Mouse (Mus musculus): ENCODE measurements at regions not wholly inside any gene's neighbourhood (a gene's known extent, or its start where the extent isn't known, plus 50 kb on each side); places are given as distances from the start of the nearest gene placed in this dataset.

DNA sequence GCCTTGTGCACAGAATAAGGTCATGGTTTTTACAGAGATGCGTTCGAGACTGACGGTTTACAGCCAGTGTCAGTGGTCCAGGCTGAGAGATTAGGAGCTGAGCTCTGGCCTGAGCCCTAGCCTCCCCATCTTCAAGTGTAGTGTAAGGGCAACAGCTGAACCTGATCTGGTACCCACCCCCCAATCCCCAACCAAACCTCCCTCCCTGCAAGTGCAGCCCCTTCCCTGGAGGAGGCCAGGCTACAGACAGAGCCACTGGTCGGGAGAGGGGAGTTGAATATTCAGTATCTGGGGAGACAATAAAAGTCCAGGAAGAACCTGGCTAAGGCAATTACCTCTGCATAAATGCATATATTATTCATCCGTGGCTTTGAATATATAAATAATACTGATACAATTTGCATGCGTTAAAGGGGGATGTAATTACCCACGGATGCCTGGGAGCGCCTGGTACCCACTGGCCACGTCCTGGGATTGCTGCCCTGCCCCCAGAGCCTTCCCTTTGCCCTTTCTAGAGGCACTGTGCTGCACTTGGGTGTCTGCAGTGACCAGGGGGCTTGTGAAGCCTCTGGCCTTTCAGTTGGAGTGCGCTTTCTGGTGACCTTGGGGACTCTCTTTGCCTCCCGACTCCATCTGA lies 95.5 kb upstream of the Mvb12b start:
- Histone ChIP-seq H3K9ac (ENCODE audit: low read depth, low read length, severe bottlenecking) (no peak overlapping the region), H3K4me2 (replicated peaks; ENCODE audit: low read depth, low read length, severe bottlenecking) (no peak overlapping the region), H3K27ac (replicated peaks; ENCODE audit: low read depth, low read length) (no peak overlapping the region), H3K27me3 (ENCODE audit: control insufficient read depth, insufficient read depth, low read length) (no peaks in the 10 kb centered on the region), H3K4me3 (replicated peaks; ENCODE audit: low read length) (no peak overlapping the region), H3K4me1 (ENCODE audit: control insufficient read depth, insufficient read depth, low read length) (no peaks in the 10 kb centered on the region), H3K36me3 (ENCODE audit: control insufficient read depth, insufficient read depth, low read length) (no peaks in the 10 kb centered on the region), H3K9me3 (ENCODE audit: control insufficient read depth, low read length) (no peaks in the 10 kb centered on the region)
- ATAC-seq (ENCODE audit: low FRiP score, low read depth) = no peak
- WGBS = 49% methylated on average over 11 of the region's 11 CpGs
- no peak for DNase-seq (ENCODE audit: low spot score)
- TF ChIP-seq POLR2A (IDR thresholded peaks at IDR 0.05; ENCODE audit: borderline replicate concordance, extremely low read depth, insufficient read depth, insufficient read length) = no peak

DNA sequence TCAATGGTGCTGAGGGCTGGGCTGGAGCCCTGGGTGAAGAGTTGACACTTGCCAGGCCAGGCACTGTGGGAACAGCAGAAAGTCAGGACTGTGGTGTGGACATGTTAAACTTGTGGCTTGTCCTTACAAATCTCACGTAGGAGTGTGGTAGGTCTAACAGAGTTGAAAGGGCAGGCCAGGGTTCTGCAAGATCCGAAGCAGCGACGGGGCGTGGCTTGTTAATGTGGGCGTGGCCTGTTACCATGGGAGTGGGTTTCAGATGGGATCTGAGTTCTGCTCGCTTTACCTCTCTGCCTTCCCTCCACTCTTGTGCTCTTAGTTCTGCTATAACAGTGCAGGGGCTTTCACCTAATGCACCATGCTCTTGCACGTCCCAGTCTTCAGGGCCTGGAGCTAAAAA lies 94.2 kb upstream of the Mvb12b start:
- H3K27me3 ChIP-seq (ENCODE audit: control insufficient read depth, insufficient read depth, low read length) = no peaks in the 10 kb centered on the region
- DNase-seq (ENCODE audit: low spot score) = no peak
- TF ChIP-seq POLR2A (IDR thresholded peaks at IDR 0.05; ENCODE audit: borderline replicate concordance, extremely low read depth, insufficient read depth, insufficient read length) = no peak
- no peak for ATAC-seq (ENCODE audit: low FRiP score, low read depth)
- no peak overlapping the region for H3K9ac ChIP-seq (ENCODE audit: low read depth, low read length, severe bottlenecking)
- no peaks in the 10 kb centered on the region for H3K9me3 ChIP-seq (ENCODE audit: control insufficient read depth, low read length)
- WGBS = 33% methylated on average over 8 of the region's 8 CpGs
- no peaks in the 10 kb centered on the region for H3K36me3 ChIP-seq (ENCODE audit: control insufficient read depth, insufficient read depth, low read length)
- no peak overlapping the region for H3K27ac ChIP-seq (replicated peaks; ENCODE audit: low read depth, low read length)
- no peak overlapping the region for H3K4me3 ChIP-seq (replicated peaks; ENCODE audit: low read length)
- H3K4me1 ChIP-seq (ENCODE audit: control insufficient read depth, insufficient read depth, low read length) = no peaks in the 10 kb centered on the region
- no peak overlapping the region for H3K4me2 ChIP-seq (replicated peaks; ENCODE audit: low read depth, low read length, severe bottlenecking)

DNA sequence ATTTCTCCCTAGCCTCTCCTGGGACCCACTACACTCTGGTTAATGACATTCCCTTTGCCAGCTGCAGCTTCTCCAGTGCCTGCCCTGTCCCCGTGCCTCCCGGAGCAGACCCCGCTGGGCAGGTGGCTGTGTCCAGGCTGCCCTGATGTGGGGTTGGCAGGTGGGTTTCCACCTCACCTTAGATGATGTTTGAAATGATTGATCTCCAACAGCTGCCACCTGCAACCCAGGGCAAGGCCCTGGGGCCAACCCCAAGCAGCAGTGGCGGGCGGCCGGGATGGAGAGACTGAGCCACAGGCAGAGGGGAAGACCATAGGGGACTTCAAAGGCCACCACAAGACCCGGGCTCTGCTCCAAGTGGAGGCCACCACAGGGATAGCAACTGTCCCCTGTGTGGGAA lies 93.6 kb upstream of the Mvb12b start:
- WGBS = 75% methylated on average over 7 of the region's 7 CpGs
- Histone ChIP-seq H3K4me3 (replicated peaks; ENCODE audit: low read length) (no peak overlapping the region), H3K9me3 (ENCODE audit: control insufficient read depth, low read length) (no peaks in the 10 kb centered on the region), H3K27me3 (ENCODE audit: control insufficient read depth, insufficient read depth, low read length) (no peaks in the 10 kb centered on the region), H3K27ac (replicated peaks; ENCODE audit: low read depth, low read length) (no peak overlapping the region), H3K36me3 (ENCODE audit: control insufficient read depth, insufficient read depth, low read length) (no peaks in the 10 kb centered on the region), H3K4me1 (ENCODE audit: control insufficient read depth, insufficient read depth, low read length) (no peaks in the 10 kb centered on the region), H3K9ac (ENCODE audit: low read depth, low read length, severe bottlenecking) (no peak overlapping the region), H3K4me2 (replicated peaks; ENCODE audit: low read depth, low read length, severe bottlenecking) (no peak overlapping the region)
- ATAC-seq (ENCODE audit: low FRiP score, low read depth) (no peak), DNase-seq (ENCODE audit: low spot score) (no peak)
- no peak for TF ChIP-seq POLR2A (IDR thresholded peaks at IDR 0.05; ENCODE audit: borderline replicate concordance, extremely low read depth, insufficient read depth, insufficient read length)

DNA sequence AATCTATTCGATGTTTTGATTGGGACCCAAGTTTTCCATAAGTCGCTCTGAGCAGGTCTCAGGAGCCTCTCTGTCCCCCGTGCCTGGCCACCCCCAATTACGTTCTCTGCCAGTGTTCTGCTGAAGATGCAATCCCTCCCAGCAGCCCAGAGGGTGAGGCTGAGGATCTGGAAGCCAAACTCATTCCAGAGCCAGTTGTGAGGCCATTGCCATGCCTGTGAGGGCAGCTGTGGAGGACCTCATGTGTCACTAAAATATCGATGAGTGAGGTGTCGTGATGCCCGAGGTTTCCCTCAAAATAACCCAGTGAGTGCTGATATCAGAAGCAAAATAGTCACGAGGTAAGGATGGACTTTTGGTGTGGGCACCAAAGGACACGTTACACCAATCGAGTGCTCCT lies 93.1 kb upstream of the Mvb12b start:
- WGBS = 82% methylated on average over 10 of the region's 10 CpGs
- Histone ChIP-seq H3K4me3 (replicated peaks; ENCODE audit: low read length) (no peak overlapping the region), H3K27me3 (ENCODE audit: control insufficient read depth, insufficient read depth, low read length) (no peaks in the 10 kb centered on the region), H3K9ac (ENCODE audit: low read depth, low read length, severe bottlenecking) (no peak overlapping the region), H3K36me3 (ENCODE audit: control insufficient read depth, insufficient read depth, low read length) (no peaks in the 10 kb centered on the region), H3K4me2 (replicated peaks; ENCODE audit: low read depth, low read length, severe bottlenecking) (no peak overlapping the region), H3K4me1 (ENCODE audit: control insufficient read depth, insufficient read depth, low read length) (no peaks in the 10 kb centered on the region), H3K9me3 (ENCODE audit: control insufficient read depth, low read length) (no peaks in the 10 kb centered on the region), H3K27ac (replicated peaks; ENCODE audit: low read depth, low read length) (no peak overlapping the region)
- DNase-seq (ENCODE audit: low spot score) (no peak), ATAC-seq (ENCODE audit: low FRiP score, low read depth) (no peak)
- no peak for TF ChIP-seq POLR2A (IDR thresholded peaks at IDR 0.05; ENCODE audit: borderline replicate concordance, extremely low read depth, insufficient read depth, insufficient read length)

DNA sequence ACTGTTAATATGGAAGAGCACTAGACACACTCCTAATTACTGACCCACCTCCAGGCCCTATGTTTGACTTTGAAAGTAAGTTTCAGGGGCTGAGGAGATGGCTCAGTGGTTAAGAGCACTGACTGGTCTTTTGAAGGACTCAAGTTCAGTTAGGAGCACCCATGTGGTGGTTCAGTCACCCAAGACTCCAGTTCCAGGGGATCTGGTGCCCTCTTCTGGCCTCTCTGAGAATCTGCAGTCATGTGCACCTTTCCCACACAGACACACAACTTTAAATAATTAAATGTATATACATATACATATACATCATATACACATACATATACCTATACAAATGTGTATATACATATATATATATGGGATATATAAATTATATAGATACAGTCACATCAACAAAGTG lies 91.5 kb upstream of the Mvb12b start:
- Histone ChIP-seq H3K4me3 (replicated peaks; ENCODE audit: low read length) (no peak overlapping the region), H3K36me3 (ENCODE audit: control insufficient read depth, insufficient read depth, low read length) (no peaks in the 10 kb centered on the region), H3K4me1 (ENCODE audit: control insufficient read depth, insufficient read depth, low read length) (no peaks in the 10 kb centered on the region), H3K27ac (replicated peaks; ENCODE audit: low read depth, low read length) (no peak overlapping the region), H3K27me3 (ENCODE audit: control insufficient read depth, insufficient read depth, low read length) (no peaks in the 10 kb centered on the region), H3K9ac (ENCODE audit: low read depth, low read length, severe bottlenecking) (no peak overlapping the region), H3K9me3 (ENCODE audit: control insufficient read depth, low read length) (no peaks in the 10 kb centered on the region), H3K4me2 (replicated peaks; ENCODE audit: low read depth, low read length, severe bottlenecking) (no peak overlapping the region)
- DNase-seq (ENCODE audit: low spot score) (no peak), ATAC-seq (ENCODE audit: low FRiP score, low read depth) (no peak)
- TF ChIP-seq POLR2A (IDR thresholded peaks at IDR 0.05; ENCODE audit: borderline replicate concordance, extremely low read depth, insufficient read depth, insufficient read length) = no peak

DNA sequence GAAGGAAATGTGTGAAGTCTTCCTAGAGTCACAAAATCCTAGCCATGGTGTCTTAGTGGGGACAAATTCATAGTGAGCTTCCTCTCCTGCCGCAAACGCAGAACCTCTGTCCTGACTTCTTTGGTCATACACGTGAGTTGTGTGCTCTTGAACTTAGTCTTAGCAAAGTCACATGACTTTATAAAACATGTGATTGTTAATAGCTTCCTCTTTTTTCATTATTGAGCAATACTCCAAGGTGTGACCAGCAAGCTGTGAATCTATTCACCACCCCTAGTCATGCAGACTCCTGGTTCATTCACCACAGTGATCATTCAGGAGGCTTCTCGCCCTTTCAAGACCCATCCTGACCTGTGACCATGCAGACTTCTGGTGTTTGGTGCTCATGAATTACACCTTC lies 90.8 kb upstream of the Mvb12b start:
- Histone ChIP-seq H3K4me3 (replicated peaks; ENCODE audit: low read length) (no peak overlapping the region), H3K9me3 (ENCODE audit: control insufficient read depth, low read length) (no peaks in the 10 kb centered on the region), H3K4me1 (ENCODE audit: control insufficient read depth, insufficient read depth, low read length) (no peaks in the 10 kb centered on the region), H3K27ac (replicated peaks; ENCODE audit: low read depth, low read length) (no peak overlapping the region), H3K36me3 (ENCODE audit: control insufficient read depth, insufficient read depth, low read length) (no peaks in the 10 kb centered on the region), H3K9ac (ENCODE audit: low read depth, low read length, severe bottlenecking) (no peak overlapping the region), H3K27me3 (ENCODE audit: control insufficient read depth, insufficient read depth, low read length) (no peaks in the 10 kb centered on the region), H3K4me2 (replicated peaks; ENCODE audit: low read depth, low read length, severe bottlenecking) (no peak overlapping the region)
- ATAC-seq (ENCODE audit: low FRiP score, low read depth) = no peak
- no peak for TF ChIP-seq POLR2A (IDR thresholded peaks at IDR 0.05; ENCODE audit: borderline replicate concordance, extremely low read depth, insufficient read depth, insufficient read length)
- no peak for DNase-seq (ENCODE audit: low spot score)
- WGBS = 88% methylated on average over 4 of the region's 4 CpGs
